Mouse (Mus musculus) kidney, embryonic 16.5 days (tissue): ENCODE data around the gene Ciao2a. TPM values are rescaled to one million over a fixed set of nuclear protein-coding genes. Genes with fewer than 3 reads are reported as not detected.
A peak's percentile ranks its signal among the peaks of the same experiment; 100 is the strongest.

ENCODE experiments used
- ATAC-seq: fragments of 200-750 bp; cut with Nextera tagmentation; 2 replicates; pipeline ENCODE4 v1.8.0; 2017; ENCODE audit warnings: moderate TSS enrichment; ENCODE audit not compliant: low FRiP score, low TSS enrichment
- H3K27ac ChIP-seq: fragments of 300-500 bp; sonication (generic); 2 replicates; pipeline ENCODE4 v1.5.1; 2014; ENCODE audit warnings: low read length
- H3K27me3 ChIP-seq: fragments of 300-500 bp; sonication (generic); 2 replicates; pipeline ENCODE4 v1.6.1; 2014; ENCODE audit warnings: low read length, control low read depth, mixed read lengths; ENCODE audit not compliant: insufficient read depth
- H3K36me3 ChIP-seq: fragments of 300-500 bp; sonication (generic); 2 replicates; pipeline ENCODE4 v1.6.1; 2014; ENCODE audit warnings: low read length, control low read depth, mixed read lengths; ENCODE audit not compliant: insufficient read depth
- H3K4me1 ChIP-seq: fragments of 300-500 bp; sonication (generic); 2 replicates; pipeline ENCODE4 v1.6.1; 2014; ENCODE audit warnings: low read length, control low read depth, mixed read lengths; ENCODE audit not compliant: insufficient read depth
- H3K4me2 ChIP-seq: fragments of 300-500 bp; sonication (generic); replicated peaks from 2 replicates; pipeline ENCODE4 v1.6.1; 2014; ENCODE audit warnings: low read depth, low read length
- H3K4me3 ChIP-seq: fragments of 300-500 bp; sonication (generic); 2 replicates; pipeline ENCODE4 v1.5.1; 2014; ENCODE audit warnings: mild to moderate bottlenecking, low read length
- H3K9ac ChIP-seq: fragments of 300-500 bp; sonication (generic); replicated peaks from 2 replicates; pipeline ENCODE4 v1.6.1; 2014; ENCODE audit warnings: low read length
- H3K9me3 ChIP-seq: fragments of 300-500 bp; sonication (generic); 2 replicates; pipeline ENCODE4 v1.6.1; 2016; ENCODE audit warnings: low read length, control low read depth
- WGBS: fragments of 180-500 bp; shearing (Covaris S2); extraction: QIAGEN DNeasy Blood & Tissue Kit; methylation state at CpG from one replicate; pipeline ENCODE4 v1.1.7; 2014; 5-methylcytosine and 5-hydroxymethylcytosine counted together
- polyA plus RNA-seq: library from polyadenylated mRNA; unstranded; fragments of >200 nt; fragmentation: Nextera tagmentation; extraction: Ambion mirVana; gene quantifications from 2 replicates; pipeline ENCODE4 v1.2.1, GENCODE M21; 2015

Gene Ciao2a
- polyA plus RNA-seq, 1 experiment from 2014 or later = 155 TPM

GRCm38 (mm10) chr9:66091327-66092231 lies 34.8 kb upstream of the Ciao2a start:
- 0 out of 2 replicates have a peak, but pooled peaks cover 2% of the 10 kb centered on the region for H3K4me1 ChIP-seq
- peak; percentile 32; the same call in 1 of the 2 replicates for ATAC-seq
- H3K9ac ChIP-seq = no peak overlapping the region
- H3K27ac ChIP-seq = peak overlapping the region; percentile 21
- H3K27me3 ChIP-seq = no peaks in the 10 kb centered on the region
- H3K4me2 ChIP-seq = no peak overlapping the region
- peaks cover 53% of the 10 kb centered on the region for H3K36me3 ChIP-seq
- WGBS = 58% methylated on average over 6 of the region's 6 CpGs
- H3K9me3 ChIP-seq = no peaks in the 10 kb centered on the region
- H3K4me3 ChIP-seq = no peak overlapping the region

GRCm38 (mm10) chr9:66092664-66093063 lies 33.7 kb upstream of the Ciao2a start:
- Histone ChIP-seq H3K4me2 (no peak overlapping the region), H3K9ac (no peak overlapping the region), H3K27me3 (no peaks in the 10 kb centered on the region), H3K4me3 (no peak overlapping the region), H3K27ac (no peak overlapping the region), H3K9me3 (no peaks in the 10 kb centered on the region), H3K4me1 (0 out of 2 replicates have a peak, but pooled peaks cover 2% of the 10 kb centered on the region), H3K36me3 (peaks cover 53% of the 10 kb centered on the region)
- WGBS = 70% methylated on average over 2 of the region's 2 CpGs
- no peak for ATAC-seq

- H3K9ac ChIP-seq = no peak overlapping the region
- H3K27me3 ChIP-seq = no peaks in the 10 kb centered on the region
- no peaks in the 10 kb centered on the region for H3K9me3 ChIP-seq
- no peak for ATAC-seq
- no peaks in the 10 kb centered on the region for H3K4me1 ChIP-seq
- WGBS = 87% methylated on average over 8 of the region's 8 CpGs
- no peak overlapping the region for H3K4me2 ChIP-seq
- H3K36me3 ChIP-seq = peaks cover 57% of the 10 kb centered on the region
- H3K4me3 ChIP-seq = no peak overlapping the region
- H3K27ac ChIP-seq = no peak overlapping the region
Measured at GRCm38 (mm10) chr9:66101577-66101976, 24.8 kb upstream of the Ciao2a start.

GRCm38 (mm10) chr9:66102668-66103067 lies 23.7 kb upstream of the Ciao2a start:
- Histone ChIP-seq H3K27ac (no peak overlapping the region), H3K27me3 (no peaks in the 10 kb centered on the region), H3K9me3 (no peaks in the 10 kb centered on the region), H3K4me3 (no peak overlapping the region), H3K36me3 (peaks cover 53% of the 10 kb centered on the region), H3K4me2 (no peak overlapping the region), H3K9ac (no peak overlapping the region), H3K4me1 (no peaks in the 10 kb centered on the region)
- WGBS = 91% methylated on average over 6 of the region's 6 CpGs
- no peak for ATAC-seq

- 91% methylated on average over 4 of the region's 4 CpGs for WGBS
- Histone ChIP-seq H3K9ac (no peak overlapping the region), H3K4me1 (no peaks in the 10 kb centered on the region), H3K4me2 (no peak overlapping the region), H3K9me3 (no peaks in the 10 kb centered on the region), H3K27ac (0 out of 2 replicates have a peak overlapping the region, but pooled peaks have one; percentile 13), H3K27me3 (no peaks in the 10 kb centered on the region), H3K4me3 (no peak overlapping the region), H3K36me3 (peaks cover 58% of the 10 kb centered on the region)
- ATAC-seq = no peak
Measured at GRCm38 (mm10) chr9:66104601-66105000, 21.8 kb upstream of the Ciao2a start.

GRCm38 (mm10) chr9:66105168-66105567 lies 21.2 kb upstream of the Ciao2a start:
- no peaks in the 10 kb centered on the region for H3K4me1 ChIP-seq
- peak overlapping the region; percentile 7; the same call in 1 of the 2 replicates for H3K27ac ChIP-seq
- H3K4me2 ChIP-seq = no peak overlapping the region
- H3K9me3 ChIP-seq = no peaks in the 10 kb centered on the region
- peaks cover 58% of the 10 kb centered on the region for H3K36me3 ChIP-seq
- no peak overlapping the region for H3K4me3 ChIP-seq
- 81% methylated on average over 8 of the region's 8 CpGs for WGBS
- no peak for ATAC-seq
- H3K9ac ChIP-seq = no peak overlapping the region
- no peaks in the 10 kb centered on the region for H3K27me3 ChIP-seq

GRCm38 (mm10) chr9:66109574-66109973 lies 16.8 kb upstream of the Ciao2a start:
- no peak for ATAC-seq
- WGBS = 97% methylated on average over 1 of the region's 1 CpGs
- Histone ChIP-seq H3K27ac (no peak overlapping the region; the same call in 1 of the 2 replicates), H3K4me1 (no peaks in the 10 kb centered on the region), H3K4me3 (no peak overlapping the region), H3K9me3 (no peaks in the 10 kb centered on the region), H3K36me3 (peaks cover 38% of the 10 kb centered on the region), H3K9ac (no peak overlapping the region), H3K27me3 (no peaks in the 10 kb centered on the region), H3K4me2 (no peak overlapping the region)

- peak overlapping the region; percentile 43 for H3K27ac ChIP-seq
- 58% methylated on average over 8 of the region's 8 CpGs for WGBS
- no peaks in the 10 kb centered on the region for H3K27me3 ChIP-seq
- H3K36me3 ChIP-seq = peaks cover 32% of the 10 kb centered on the region
- ATAC-seq = no peak
- no peaks in the 10 kb centered on the region for H3K9me3 ChIP-seq
- no peak overlapping the region for H3K9ac ChIP-seq
- no peaks in the 10 kb centered on the region for H3K4me1 ChIP-seq
- no peak overlapping the region for H3K4me2 ChIP-seq
- no peak overlapping the region for H3K4me3 ChIP-seq
Measured at GRCm38 (mm10) chr9:66110126-66110525, 16.3 kb upstream of the Ciao2a start.

GRCm38 (mm10) chr9:66110611-66111379 lies 15.6 kb upstream of the Ciao2a start:
- 0 out of 2 replicates have a peak overlapping the region, but pooled peaks have one; percentile 26 for H3K9ac ChIP-seq
- no peaks in the 10 kb centered on the region for H3K9me3 ChIP-seq
- 71% methylated on average over 8 of the region's 8 CpGs for WGBS
- H3K4me3 ChIP-seq = no peak overlapping the region
- peak overlapping the region; percentile 43 for H3K27ac ChIP-seq
- no peak overlapping the region for H3K4me2 ChIP-seq
- H3K4me1 ChIP-seq = no peaks in the 10 kb centered on the region
- peaks cover 33% of the 10 kb centered on the region for H3K36me3 ChIP-seq
- H3K27me3 ChIP-seq = no peaks in the 10 kb centered on the region
- peak; percentile 57; the same call in 1 of the 2 replicates for ATAC-seq
